Mouse (Mus musculus): ENCODE measurements at regions not wholly inside any gene's neighbourhood (a gene's known extent, or its start where the extent isn't known, plus 50 kb on each side); places are given as distances from the start of the nearest gene placed in this dataset.

DNA sequence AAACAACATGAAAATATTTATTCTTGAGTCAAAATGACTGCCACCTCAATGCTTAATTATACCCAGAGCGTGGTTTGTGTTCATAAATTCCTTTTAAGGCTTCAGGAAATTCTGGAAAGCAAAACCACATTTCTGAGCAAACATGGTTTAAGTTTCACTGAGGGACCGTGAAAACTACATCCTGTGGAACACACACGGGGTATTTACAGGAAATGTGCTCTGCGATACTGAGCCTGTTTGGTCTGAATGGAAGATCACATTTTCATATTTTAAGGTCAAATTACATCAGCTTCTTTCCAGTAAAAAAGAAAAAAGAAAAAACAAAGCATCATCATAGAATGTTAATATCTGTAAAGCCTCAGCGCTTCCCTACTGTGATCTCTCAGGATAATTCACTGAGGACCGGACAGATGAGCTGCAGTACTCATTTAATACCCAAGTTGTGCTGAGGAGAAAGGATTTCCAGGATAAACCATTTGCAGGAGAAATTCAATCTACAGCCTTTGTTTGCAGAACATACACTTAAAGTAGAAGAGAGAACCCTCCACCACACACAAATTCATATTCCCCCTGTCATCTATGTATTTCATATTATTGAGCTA lies 709.7 kb downstream of the Diaph3 start:
- peak overlapping the region; percentile 49 for H3K27ac ChIP-seq (replicated peaks; ENCODE audit: low read depth, low read length)
- H3K4me2 ChIP-seq (ENCODE audit: low read depth, low read length), result no peak overlapping the region
- no peaks in the 10 kb centered on the region for H3K9me3 ChIP-seq (ENCODE audit: control insufficient read depth, low read length)
- H3K9ac ChIP-seq (ENCODE audit: low read depth, low read length), result no peak overlapping the region
- 21% methylated on average over 6 of the region's 6 CpGs for WGBS
- H3K27me3 ChIP-seq (replicated peaks; ENCODE audit: control insufficient read depth, insufficient read depth, low read length), result no peaks in the 10 kb centered on the region
- DNase-seq (ENCODE audit: low spot score) (peak; percentile 88), ATAC-seq (ENCODE audit: low read depth) (peak; percentile 74)
- H3K36me3 ChIP-seq (ENCODE audit: control insufficient read depth, insufficient read depth, low read length), result no peaks in the 10 kb centered on the region
- peaks cover 9% of the 10 kb centered on the region for H3K4me1 ChIP-seq (ENCODE audit: control insufficient read depth, insufficient read depth, low read length)
- H3K4me3 ChIP-seq (ENCODE audit: low read depth, low read length), result no peak overlapping the region

DNA sequence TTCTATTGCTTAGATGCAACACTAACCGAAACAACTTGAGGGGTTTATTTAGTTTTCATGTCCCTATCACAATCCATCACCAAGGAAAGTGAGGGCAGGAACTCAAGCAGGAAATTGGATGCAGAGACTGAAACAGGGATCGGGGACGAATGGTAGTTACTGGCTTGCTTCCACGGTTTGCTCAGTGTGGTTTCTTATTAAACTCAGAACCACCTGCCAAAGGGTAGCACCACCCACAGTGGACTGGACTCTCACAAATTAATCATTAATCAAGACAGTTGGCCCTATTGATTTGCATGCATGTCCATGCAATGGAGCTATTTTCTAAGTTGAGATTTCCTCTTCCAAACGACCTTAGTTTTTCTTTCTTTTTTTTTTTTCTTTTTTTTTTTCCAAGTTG lies 719.2 kb downstream of the Diaph3 start:
- H3K36me3 ChIP-seq (ENCODE audit: control insufficient read depth, insufficient read depth, low read length), result no peaks in the 10 kb centered on the region
- DNase-seq (ENCODE audit: low spot score) (no peak), ATAC-seq (ENCODE audit: low read depth) (no peak)
- H3K4me2 ChIP-seq (ENCODE audit: low read depth, low read length), result no peak overlapping the region
- WGBS, result 62% methylated on average over 5 of the region's 5 CpGs
- no peaks in the 10 kb centered on the region for H3K27me3 ChIP-seq (replicated peaks; ENCODE audit: control insufficient read depth, insufficient read depth, low read length)
- no peaks in the 10 kb centered on the region for H3K4me1 ChIP-seq (ENCODE audit: control insufficient read depth, insufficient read depth, low read length)
- H3K4me3 ChIP-seq (ENCODE audit: low read depth, low read length), result no peak overlapping the region
- H3K9me3 ChIP-seq (ENCODE audit: control insufficient read depth, low read length), result no peaks in the 10 kb centered on the region
- H3K9ac ChIP-seq (ENCODE audit: low read depth, low read length), result no peak overlapping the region
- no peak overlapping the region for H3K27ac ChIP-seq (replicated peaks; ENCODE audit: low read depth, low read length)

DNA sequence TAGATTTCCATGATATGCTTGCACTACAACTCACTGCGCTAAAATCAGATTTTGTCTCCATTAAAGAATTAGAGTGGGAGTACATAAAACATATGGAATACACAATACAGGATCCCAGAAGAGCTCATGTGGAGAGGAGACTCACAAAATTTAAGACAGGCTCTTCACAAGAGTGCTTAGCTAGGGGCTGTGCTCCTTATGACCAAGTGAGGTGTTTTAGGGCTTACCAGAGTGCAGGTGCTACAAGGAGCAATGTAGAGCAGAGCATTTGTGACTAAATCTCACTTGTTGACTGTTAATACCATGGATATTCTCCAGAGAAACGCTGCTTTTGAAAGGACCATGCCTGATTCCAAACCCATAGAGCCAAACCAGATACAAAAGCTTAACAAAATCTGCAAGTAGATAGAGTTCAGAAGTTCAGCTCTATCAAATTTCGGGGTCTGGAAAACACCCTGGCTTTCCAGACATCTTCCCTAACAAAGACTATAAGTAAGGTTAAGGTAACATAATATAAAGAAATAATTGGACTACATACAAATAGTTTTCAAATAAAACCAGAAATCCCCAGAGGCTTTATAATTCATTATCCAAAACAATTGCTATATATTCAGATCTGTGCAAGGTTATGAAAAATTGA lies 721.0 kb downstream of the Diaph3 start:
- WGBS, result 60% methylated on average over 3 of the region's 3 CpGs
- H3K9ac ChIP-seq (ENCODE audit: low read depth, low read length), result no peak overlapping the region

DNA sequence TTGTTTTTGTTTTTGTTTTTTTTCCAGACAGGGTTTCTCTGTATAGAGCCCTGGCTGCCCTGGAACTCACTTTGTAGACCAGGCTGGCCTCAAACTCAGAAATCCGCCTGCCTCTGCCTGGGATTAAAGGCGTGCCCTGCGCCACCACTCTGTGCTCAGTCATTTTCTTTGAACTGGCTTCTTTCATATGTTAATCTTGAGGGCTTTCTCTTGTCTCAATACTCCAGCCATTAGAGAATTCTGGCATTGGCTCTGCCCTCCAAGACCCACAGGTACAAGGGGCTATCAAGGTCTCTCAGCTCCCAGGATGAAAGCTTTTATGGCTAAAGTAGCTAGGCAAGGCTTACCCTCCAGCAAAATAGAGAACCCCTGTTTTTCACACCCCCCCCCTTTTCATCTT lies 744.2 kb downstream of the Diaph3 start:
- H3K4me2 ChIP-seq (ENCODE audit: low read depth, low read length), result no peak overlapping the region
- H3K9me3 ChIP-seq (ENCODE audit: control insufficient read depth, low read length), result no peaks in the 10 kb centered on the region
- H3K27ac ChIP-seq (replicated peaks; ENCODE audit: low read depth, low read length), result no peak overlapping the region
- H3K4me1 ChIP-seq (ENCODE audit: control insufficient read depth, insufficient read depth, low read length), result peaks cover 8% of the 10 kb centered on the region
- no peaks in the 10 kb centered on the region; the same call in 1 of the 2 replicates for H3K27me3 ChIP-seq (replicated peaks; ENCODE audit: control insufficient read depth, insufficient read depth, low read length)
- H3K4me3 ChIP-seq (ENCODE audit: low read depth, low read length), result no peak overlapping the region
- DNase-seq (ENCODE audit: low spot score) (no peak), ATAC-seq (ENCODE audit: low read depth) (no peak)
- H3K36me3 ChIP-seq (ENCODE audit: control insufficient read depth, insufficient read depth, low read length), result no peaks in the 10 kb centered on the region
- 92% methylated on average over 3 of the region's 3 CpGs for WGBS
- H3K9ac ChIP-seq (ENCODE audit: low read depth, low read length), result no peak overlapping the region

More for the DNA sequence above, 721.0 kb downstream of the Diaph3 start:
- no peak overlapping the region for H3K4me3 ChIP-seq (ENCODE audit: low read depth, low read length)
- no peaks in the 10 kb centered on the region for H3K9me3 ChIP-seq (ENCODE audit: control insufficient read depth, low read length)
- no peak overlapping the region for H3K4me2 ChIP-seq (ENCODE audit: low read depth, low read length)
- H3K36me3 ChIP-seq (ENCODE audit: control insufficient read depth, insufficient read depth, low read length), result no peaks in the 10 kb centered on the region
- no peaks in the 10 kb centered on the region for H3K27me3 ChIP-seq (replicated peaks; ENCODE audit: control insufficient read depth, insufficient read depth, low read length)
- no peak overlapping the region for H3K27ac ChIP-seq (replicated peaks; ENCODE audit: low read depth, low read length)
- no peaks in the 10 kb centered on the region for H3K4me1 ChIP-seq (ENCODE audit: control insufficient read depth, insufficient read depth, low read length)
- peak; percentile 50 for DNase-seq (ENCODE audit: low spot score)
- ATAC-seq (ENCODE audit: low read depth), result peak; percentile 47

DNA sequence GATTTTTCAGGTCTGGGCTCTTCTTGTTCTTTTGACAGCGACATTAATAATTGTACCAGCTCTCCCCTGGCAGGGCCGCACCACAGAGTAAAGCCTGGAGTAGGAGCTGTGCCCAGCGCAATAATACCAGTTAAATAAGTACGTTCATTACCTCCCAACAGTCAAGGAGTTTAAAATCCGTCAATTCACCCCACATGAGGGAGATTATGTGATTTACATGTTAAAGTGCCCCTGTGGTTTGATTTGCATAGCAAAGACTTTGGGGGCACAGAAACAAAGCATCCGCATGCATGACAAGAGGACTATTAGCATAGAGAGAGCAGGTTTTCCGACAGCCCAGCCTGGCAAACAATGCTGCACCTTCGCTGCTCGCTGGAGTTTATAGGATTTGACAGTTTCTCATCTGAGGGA lies 745.1 kb downstream of the Diaph3 start:
- WGBS, result 21% methylated on average over 9 of the region's 9 CpGs
- Histone ChIP-seq H3K4me3 (ENCODE audit: low read depth, low read length) (no peak overlapping the region), H3K36me3 (ENCODE audit: control insufficient read depth, insufficient read depth, low read length) (no peaks in the 10 kb centered on the region), H3K27me3 (replicated peaks; ENCODE audit: control insufficient read depth, insufficient read depth, low read length) (no peaks in the 10 kb centered on the region; the same call in 1 of the 2 replicates), H3K4me1 (ENCODE audit: control insufficient read depth, insufficient read depth, low read length) (peaks cover 8% of the 10 kb centered on the region), H3K9ac (ENCODE audit: low read depth, low read length) (no peak overlapping the region), H3K4me2 (ENCODE audit: low read depth, low read length) (peak overlapping the region; percentile 31), H3K27ac (replicated peaks; ENCODE audit: low read depth, low read length) (no peak overlapping the region), H3K9me3 (ENCODE audit: control insufficient read depth, low read length) (no peaks in the 10 kb centered on the region)
- ATAC-seq (ENCODE audit: low read depth) (0 out of 2 replicates have a peak, but pooled peaks have one; percentile 18), DNase-seq (ENCODE audit: low spot score) (peak; percentile 39)

DNA sequence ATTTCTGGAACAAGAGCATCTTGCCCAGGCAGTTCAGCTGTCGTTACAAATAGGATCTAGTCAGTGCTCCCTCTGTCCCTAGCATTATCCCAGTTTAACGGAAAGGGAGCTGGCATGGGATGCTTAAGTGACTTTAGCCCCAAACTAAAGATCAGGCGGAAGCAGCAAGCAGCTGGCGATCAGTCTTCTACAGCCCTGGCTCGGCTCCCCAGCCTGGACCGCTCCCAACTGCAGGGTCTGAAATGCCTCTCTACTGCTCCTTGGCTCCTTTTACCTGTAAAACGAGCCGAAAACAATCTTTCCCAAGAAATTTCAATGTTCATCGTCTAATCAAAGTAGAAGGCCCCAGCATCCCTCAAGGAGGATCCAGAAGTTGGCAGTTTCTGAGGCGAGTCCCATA lies 745.5 kb downstream of the Diaph3 start:
- 15% methylated on average over 10 of the region's 10 CpGs for WGBS
- DNase-seq (ENCODE audit: low spot score) (peak; percentile 52), ATAC-seq (ENCODE audit: low read depth) (peak; percentile 70)
- H3K36me3 ChIP-seq (ENCODE audit: control insufficient read depth, insufficient read depth, low read length), result no peaks in the 10 kb centered on the region
- no peak overlapping the region for H3K4me3 ChIP-seq (ENCODE audit: low read depth, low read length)
- peaks cover 8% of the 10 kb centered on the region for H3K4me1 ChIP-seq (ENCODE audit: control insufficient read depth, insufficient read depth, low read length)
- H3K9me3 ChIP-seq (ENCODE audit: control insufficient read depth, low read length), result no peaks in the 10 kb centered on the region
- no peak overlapping the region for H3K9ac ChIP-seq (ENCODE audit: low read depth, low read length)
- no peak overlapping the region for H3K27ac ChIP-seq (replicated peaks; ENCODE audit: low read depth, low read length)
- peak overlapping the region; percentile 31; the same call in 1 of the 2 replicates for H3K4me2 ChIP-seq (ENCODE audit: low read depth, low read length)
- no peaks in the 10 kb centered on the region; the same call in 1 of the 2 replicates for H3K27me3 ChIP-seq (replicated peaks; ENCODE audit: control insufficient read depth, insufficient read depth, low read length)

- 49% methylated on average over 7 of the region's 7 CpGs for WGBS
- Histone ChIP-seq H3K9me3 (ENCODE audit: control insufficient read depth, low read length) (no peaks in the 10 kb centered on the region), H3K36me3 (ENCODE audit: control insufficient read depth, insufficient read depth, low read length) (no peaks in the 10 kb centered on the region), H3K27me3 (replicated peaks; ENCODE audit: control insufficient read depth, insufficient read depth, low read length) (no peaks in the 10 kb centered on the region; the same call in 1 of the 2 replicates), H3K4me1 (ENCODE audit: control insufficient read depth, insufficient read depth, low read length) (peaks cover 8% of the 10 kb centered on the region), H3K4me2 (ENCODE audit: low read depth, low read length) (peak overlapping the region; percentile 31; the same call in 1 of the 2 replicates), H3K27ac (replicated peaks; ENCODE audit: low read depth, low read length) (no peak overlapping the region), H3K9ac (ENCODE audit: low read depth, low read length) (no peak overlapping the region), H3K4me3 (ENCODE audit: low read depth, low read length) (no peak overlapping the region)
- DNase-seq (ENCODE audit: low spot score), result peak; percentile 67
- peak; percentile 74; the same call in 1 of the 2 replicates for ATAC-seq (ENCODE audit: low read depth)
These were observed 746.0 kb downstream of the Diaph3 start for GRCm38 (mm10) chr14:86395068-86395467.

GRCm38 (mm10) chr14:86385136-86385535 lies 755.9 kb downstream of the Diaph3 start:
- Histone ChIP-seq H3K36me3 (ENCODE audit: control insufficient read depth, insufficient read depth, low read length) (no peaks in the 10 kb centered on the region), H3K9ac (ENCODE audit: low read depth, low read length) (no peak overlapping the region), H3K9me3 (ENCODE audit: control insufficient read depth, low read length) (no peaks in the 10 kb centered on the region), H3K4me1 (ENCODE audit: control insufficient read depth, insufficient read depth, low read length) (peaks cover 4% of the 10 kb centered on the region; the same call in 1 of the 2 replicates), H3K4me2 (ENCODE audit: low read depth, low read length) (no peak overlapping the region), H3K27me3 (replicated peaks; ENCODE audit: control insufficient read depth, insufficient read depth, low read length) (no peaks in the 10 kb centered on the region), H3K4me3 (ENCODE audit: low read depth, low read length) (no peak overlapping the region), H3K27ac (replicated peaks; ENCODE audit: low read depth, low read length) (no peak overlapping the region)
- peak; percentile 61 for DNase-seq (ENCODE audit: low spot score)
- no peak for ATAC-seq (ENCODE audit: low read depth)
- 50% methylated on average over 6 of the region's 6 CpGs for WGBS

DNA sequence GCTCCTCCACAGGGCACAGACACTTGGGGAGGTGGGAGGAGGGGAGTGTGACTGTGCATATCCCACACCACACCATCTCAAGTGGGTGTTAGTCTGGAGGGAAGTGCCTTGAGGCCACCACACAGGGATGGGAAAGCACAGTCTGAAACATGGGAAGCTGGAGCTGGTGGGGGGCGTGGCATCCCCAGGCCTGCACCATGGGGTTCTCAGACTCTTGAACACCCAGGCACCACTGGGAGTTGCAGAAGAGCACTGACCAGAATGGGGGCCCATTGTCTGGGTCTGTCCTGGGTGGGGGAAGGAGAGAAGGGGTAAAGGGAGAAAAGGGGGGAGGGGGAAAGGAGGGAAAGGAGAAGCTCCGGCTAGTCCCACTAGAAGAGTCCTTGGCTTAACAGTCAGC lies 776.0 kb downstream of the Diaph3 start:
- ATAC-seq (ENCODE audit: low read depth), result no peak
- Histone ChIP-seq H3K36me3 (ENCODE audit: control insufficient read depth, insufficient read depth, low read length) (no peaks in the 10 kb centered on the region), H3K9ac (ENCODE audit: low read depth, low read length) (no peak overlapping the region), H3K4me2 (ENCODE audit: low read depth, low read length) (no peak overlapping the region), H3K4me1 (ENCODE audit: control insufficient read depth, insufficient read depth, low read length) (no peaks in the 10 kb centered on the region), H3K9me3 (ENCODE audit: control insufficient read depth, low read length) (no peaks in the 10 kb centered on the region), H3K27me3 (replicated peaks; ENCODE audit: control insufficient read depth, insufficient read depth, low read length) (no peaks in the 10 kb centered on the region), H3K4me3 (ENCODE audit: low read depth, low read length) (no peak overlapping the region), H3K27ac (replicated peaks; ENCODE audit: low read depth, low read length) (no peak overlapping the region)
- 97% methylated on average over 2 of the region's 2 CpGs for WGBS
- DNase-seq (ENCODE audit: low spot score), result no peak
